Mouse (Mus musculus): ENCODE measurements around the gene Draxin.

Gene Draxin

DNA sequence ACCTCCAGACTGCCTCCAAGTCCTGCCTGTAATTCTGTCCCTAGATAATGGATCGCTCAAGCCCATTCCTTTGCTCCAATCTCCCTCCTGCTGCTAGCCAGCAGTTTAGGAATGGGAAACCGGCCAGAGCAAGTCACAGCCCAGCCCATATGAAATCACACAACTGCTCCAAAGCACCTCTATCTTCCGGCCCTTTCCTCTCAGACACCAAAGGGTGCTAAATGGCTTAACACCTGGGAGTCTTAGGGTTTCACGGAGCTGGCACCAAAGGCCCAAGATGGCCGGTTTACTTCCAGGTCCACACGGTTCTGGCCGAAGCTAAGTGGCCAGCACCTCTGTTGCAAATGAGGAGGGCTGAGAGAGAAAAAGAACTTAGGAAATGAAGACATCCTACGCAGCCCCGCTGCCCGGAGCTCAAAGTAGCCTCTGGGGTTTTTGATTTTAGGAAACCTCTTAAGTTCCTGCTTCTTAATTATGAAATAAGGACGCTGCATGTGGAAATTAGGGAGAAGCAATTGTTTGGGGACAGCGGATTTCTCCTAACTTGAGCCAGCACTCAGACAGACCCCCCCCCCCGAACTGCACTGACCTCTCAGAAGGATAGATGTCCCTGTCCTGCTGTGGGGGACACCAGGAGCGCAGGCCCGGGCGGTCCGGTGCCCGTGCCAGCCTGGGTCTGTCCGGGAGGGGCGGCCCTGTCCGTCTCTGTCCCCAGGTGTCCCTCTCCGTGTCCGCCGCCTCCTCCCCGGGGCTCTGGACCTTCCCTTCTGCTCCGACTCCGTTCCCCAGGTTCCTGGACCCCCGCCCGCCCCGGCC lies 43.2 kb downstream of the Draxin start:
- in situ Hi-C loops (cut with MboI, MseI): loop anchor here in 1 of 2 experiments (5.0 kb wide), 1 partner anchor 45 kb away; no protein-coding TSS in a partner anchor

DNA sequence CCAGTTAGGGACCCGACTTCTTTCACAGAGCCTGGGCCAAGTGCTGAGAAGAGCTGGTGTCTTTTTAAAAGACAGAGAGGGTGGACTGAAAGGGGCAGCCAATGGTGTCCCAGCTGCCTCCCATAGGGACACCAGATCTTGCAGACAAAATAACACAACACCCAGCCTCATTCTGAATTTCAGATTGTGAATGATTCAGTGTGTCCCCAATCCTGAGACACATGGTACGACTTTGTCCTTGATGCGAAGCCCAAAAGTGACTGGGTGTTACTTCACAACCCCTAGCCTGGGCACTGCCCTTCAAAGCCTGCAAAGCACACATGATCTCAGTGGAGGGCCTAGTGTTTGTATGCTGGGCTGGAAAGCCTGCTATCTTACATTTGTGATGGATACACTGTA lies 44.6 kb downstream of the Draxin start:
- in situ Hi-C loops (cut with MboI, MseI): loop anchor here in 1 of 2 experiments (5.0 kb wide), 1 partner anchor 44 kb away; no protein-coding TSS in a partner anchor

- in situ Hi-C loops (cut with MboI, MseI): loop anchor here in 1 of 2 experiments (5.0 kb wide), 1 partner anchor 43 kb away; no protein-coding TSS in a partner anchor
These were observed 45.2 kb downstream of the Draxin start for GRCm38 (mm10) chr4:148085131-148085906.

GRCm38 (mm10) chr4:148084261-148084714 lies 46.2 kb downstream of the Draxin start:
- in situ Hi-C loops (cut with MboI, MseI): no loop called here

DNA sequence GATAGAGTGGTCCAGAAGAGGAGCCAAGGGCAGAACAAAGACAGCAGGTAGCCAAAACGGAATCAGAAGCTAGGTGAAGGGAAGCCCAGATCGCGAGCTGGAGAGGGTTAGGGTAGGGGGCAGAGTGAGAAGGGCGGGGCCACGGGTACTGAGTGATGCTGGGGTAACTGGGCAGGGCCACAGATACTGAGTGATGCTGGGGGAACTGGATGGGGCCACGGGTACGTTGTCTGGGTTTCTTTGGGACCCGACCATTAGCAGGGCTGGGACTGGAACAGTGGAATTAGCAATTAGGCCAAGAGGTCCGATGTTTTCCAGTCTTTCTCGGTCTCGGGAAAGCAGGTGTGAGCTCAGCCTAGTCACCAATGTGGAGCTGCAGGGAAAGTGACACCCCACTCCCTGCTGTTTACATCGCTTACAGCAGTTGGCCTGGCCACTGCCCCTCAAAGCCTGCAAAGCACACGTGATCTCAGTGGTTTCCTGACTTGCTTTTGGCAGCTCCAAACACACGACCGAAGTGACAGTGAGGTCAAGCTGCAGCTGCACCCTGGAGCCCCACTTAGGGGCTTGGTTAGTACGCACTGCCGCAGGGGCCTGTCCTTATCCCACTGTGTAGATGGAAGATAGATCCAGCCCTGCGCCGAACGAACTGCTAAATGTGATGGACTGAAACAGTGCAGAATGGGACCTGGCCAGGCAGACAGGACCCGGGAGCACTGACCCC lies 47.2 kb downstream of the Draxin start:
- in situ Hi-C loops (cut with MboI, MseI): no loop called here

DNA sequence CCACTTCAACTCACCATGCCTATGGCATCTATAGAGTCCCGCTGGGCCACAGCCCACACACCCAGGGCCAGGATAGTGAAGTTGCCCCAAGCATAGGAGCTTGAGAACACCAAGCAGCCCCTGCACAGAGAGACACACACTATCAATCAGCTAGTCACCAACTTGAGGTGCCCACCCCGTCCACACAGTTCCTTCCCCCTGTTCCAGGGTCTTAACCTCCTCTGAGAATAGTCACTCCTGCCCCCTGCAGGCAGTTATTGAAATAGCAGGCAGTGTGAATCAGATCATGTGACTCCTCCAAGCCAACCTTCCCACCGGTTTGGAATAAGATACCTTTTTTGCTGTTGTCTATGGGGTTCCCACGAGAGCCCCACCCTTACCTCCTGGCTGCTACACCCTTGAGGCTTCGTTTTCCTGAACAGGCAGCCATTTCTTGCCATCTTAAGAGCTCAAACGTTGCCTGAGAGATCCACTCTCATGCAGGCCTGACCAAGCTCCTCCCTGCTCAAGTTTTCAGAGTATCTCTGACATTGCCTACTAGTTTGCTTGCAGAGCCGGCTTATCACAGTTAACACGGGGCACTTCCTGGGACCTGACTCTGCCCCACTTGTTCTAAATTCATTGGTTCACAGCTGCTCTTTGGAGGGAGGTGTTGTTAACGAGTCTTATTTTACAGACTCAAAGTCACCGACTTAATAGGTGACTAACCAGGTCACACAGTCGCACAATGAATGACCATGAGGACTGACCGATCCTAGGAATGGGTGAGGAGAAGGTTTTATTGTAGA lies 48.0 kb downstream of the Draxin start:
- in situ Hi-C loops (cut with MboI, MseI): no loop called here

- in situ Hi-C loops (cut with MboI, MseI): no loop called here
These were observed 49.3 kb downstream of the Draxin start for GRCm38 (mm10) chr4:148081201-148081600.

DNA sequence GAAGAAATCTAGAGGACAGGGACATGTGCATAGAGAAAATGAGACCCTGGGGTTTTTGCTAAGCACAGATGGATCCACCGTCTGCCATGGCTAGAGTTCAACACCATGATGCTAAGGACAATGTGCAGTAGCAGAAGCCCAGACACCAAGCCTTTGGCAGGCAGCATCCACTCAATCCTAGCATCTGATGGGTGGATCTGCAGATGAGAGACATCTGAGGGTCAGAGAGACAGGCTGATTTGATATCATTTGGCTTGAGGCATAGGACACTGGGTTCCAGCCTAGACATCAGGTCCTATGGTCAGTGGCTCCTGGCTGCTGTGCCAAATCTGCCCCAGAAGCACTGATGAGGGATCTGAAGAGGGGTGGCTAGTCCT lies 49.9 kb downstream of the Draxin start:
- in situ Hi-C loops (cut with MboI, MseI): no loop called here

DNA sequence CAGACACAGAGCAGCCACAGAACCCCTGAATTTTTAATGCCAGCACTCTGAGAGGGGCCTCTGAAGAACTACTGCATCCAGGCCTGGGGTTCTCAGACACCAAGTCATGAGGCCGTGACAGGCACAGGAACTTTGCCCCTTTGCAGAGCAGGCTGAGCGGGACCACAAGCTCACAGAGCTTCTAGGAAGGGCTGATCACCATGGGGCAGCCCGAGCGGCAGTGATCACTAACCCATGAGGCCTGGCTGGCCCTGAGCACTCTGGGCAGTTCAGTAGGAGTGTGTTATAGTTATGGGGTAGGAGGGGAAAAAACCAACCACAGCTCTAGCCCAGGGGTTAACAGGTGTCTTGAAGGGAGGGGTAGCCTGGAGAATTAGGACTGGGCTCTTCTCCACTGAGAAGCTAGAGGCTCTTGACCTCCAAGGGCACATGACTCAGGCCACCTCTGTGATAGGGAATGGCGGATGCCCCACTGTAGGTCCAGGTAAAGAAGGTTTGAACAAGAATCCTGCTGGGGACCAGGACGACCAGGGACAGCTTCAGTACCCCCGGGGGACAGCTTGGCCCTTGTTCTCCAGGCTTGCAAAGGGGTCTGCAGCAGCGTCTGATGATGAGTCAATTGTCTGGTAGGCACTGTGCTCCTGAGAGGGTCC lies 50.4 kb downstream of the Draxin start:
- in situ Hi-C loops (cut with MboI, MseI): no loop called here

- in situ Hi-C loops (cut with MboI, MseI): no loop called here
These were observed 51.3 kb downstream of the Draxin start for GRCm38 (mm10) chr4:148079212-148079611.

DNA sequence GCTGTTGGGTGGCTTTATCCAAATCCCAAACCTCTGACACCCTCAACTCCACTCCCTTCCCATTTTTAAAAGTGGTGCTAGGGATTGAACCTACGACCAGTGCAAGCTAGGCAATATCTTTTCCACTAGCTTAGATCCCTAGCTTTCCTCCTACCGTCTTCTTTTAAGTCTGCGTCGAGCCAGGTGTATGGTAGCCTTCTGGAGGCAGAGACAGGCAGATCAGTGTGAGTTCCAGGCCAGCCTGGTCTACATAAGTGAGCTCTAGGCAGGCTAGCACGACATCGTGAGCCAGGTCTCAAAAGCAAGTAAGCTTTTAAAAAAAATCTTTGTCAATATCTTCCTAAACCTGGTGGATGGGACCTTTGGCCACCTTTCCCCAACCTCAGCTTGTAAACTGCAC lies 54.6 kb downstream of the Draxin start:
- in situ Hi-C loops (cut with MboI, MseI): no loop called here

- in situ Hi-C loops (cut with MboI, MseI): no loop called here
These were observed 55.2 kb downstream of the Draxin start for GRCm38 (mm10) chr4:148075259-148075658.

DNA sequence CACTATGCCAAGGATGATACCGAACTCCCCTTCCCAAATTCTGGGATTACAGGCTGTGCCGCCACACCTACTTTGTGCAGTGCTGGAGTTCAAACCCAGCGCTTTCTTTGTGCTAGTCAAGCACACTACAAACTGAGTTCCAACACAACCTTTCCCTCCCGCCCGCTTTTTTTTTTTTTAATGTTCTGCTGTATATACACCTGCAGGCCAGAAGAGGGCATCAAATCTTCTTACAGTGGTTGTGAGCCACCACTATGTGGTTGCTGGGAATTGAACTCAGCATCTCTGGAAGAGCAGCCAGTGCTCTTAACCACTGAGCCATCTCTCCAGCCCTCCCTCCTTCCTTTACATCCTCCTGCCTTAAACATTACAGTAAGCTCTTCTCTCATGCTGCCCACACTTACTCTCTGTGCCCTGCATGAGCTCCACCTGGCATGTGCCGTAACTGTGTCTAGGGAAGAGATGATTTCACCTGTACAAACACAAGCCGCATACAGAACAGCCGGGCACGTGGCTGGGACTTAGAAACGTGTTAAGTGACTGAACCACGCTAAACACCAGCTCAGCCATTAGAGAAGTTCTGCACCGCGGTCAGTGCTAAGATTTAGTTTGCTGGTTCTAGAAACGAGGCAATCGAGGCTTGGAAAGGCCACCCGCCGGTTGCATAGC lies 55.8 kb downstream of the Draxin start:
- in situ Hi-C loops (cut with MboI, MseI): no loop called here

- in situ Hi-C loops (cut with MboI, MseI): no loop called here
These were observed 59.0 kb downstream of the Draxin start for GRCm38 (mm10) chr4:148071508-148071907.

GRCm38 (mm10) chr4:148069602-148070218 lies 60.8 kb downstream of the Draxin start:
- in situ Hi-C loops (cut with MboI, MseI): loop anchor here in 1 of 2 experiments (5.0 kb wide), 1 partner anchor 112 kb away; no protein-coding TSS in a partner anchor

GRCm38 (mm10) chr4:148067346-148067745 lies 63.2 kb downstream of the Draxin start:
- in situ Hi-C loops (cut with MboI, MseI): loop anchor here in 1 of 2 experiments (5.0 kb wide), 1 partner anchor 110 kb away; no protein-coding TSS in a partner anchor

DNA sequence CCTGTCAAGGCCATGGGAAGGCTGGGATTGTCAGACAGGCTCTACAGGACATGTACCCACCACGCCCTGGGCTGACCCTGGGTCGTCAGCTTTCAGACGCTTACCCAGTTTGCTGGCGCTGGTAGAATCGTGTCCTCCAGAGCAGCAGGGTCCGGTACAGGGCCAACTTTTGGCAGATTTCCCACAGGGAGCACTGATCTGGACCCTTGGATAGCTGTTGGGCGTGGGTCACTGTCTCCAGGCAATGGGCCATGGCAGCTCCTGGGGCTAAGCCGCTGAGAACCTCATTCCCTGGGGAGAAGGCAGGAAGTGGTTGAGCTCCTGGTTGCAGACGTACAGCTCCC lies 64.1 kb downstream of the Draxin start:
- in situ Hi-C loops (cut with MboI, MseI): loop anchor here in 1 of 2 experiments (5.0 kb wide), 1 partner anchor 109 kb away; no protein-coding TSS in a partner anchor

DNA sequence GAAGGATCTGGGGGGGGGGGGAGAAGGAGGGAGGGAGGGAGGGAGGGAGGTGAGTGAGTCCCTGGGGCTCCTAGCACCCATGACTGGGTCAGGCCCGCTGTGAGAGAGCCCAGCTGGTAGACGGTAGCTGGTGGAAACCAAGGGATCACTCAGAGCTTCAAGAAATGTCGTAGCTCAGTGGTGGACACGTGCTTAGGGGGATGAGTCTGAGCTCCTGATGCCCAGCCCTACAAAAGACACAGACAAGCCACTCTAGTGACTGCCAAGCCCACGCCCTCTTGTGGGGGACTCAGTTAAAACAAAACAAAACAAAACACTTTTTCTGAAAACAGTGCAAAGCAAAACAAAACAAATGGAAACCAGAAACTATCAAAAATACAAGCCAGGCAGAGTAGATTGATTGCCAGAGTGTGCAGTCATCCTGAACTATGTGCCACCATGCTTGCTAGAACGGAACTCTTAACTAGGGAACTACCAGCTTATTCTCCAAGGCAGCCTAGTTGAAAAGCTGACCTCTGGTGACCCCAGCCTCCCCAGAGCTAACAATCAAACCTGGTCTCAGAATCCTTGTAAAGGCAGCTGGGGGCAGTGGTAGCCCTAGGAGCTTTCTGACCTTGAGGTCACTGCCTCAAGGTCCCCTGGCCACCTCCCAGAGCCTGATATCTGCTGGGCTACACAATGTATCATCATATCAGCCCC lies 64.6 kb downstream of the Draxin start:
- in situ Hi-C loops (cut with MboI, MseI): loop anchor here in 1 of 2 experiments (5.0 kb wide), 1 partner anchor 109 kb away; no protein-coding TSS in a partner anchor

DNA sequence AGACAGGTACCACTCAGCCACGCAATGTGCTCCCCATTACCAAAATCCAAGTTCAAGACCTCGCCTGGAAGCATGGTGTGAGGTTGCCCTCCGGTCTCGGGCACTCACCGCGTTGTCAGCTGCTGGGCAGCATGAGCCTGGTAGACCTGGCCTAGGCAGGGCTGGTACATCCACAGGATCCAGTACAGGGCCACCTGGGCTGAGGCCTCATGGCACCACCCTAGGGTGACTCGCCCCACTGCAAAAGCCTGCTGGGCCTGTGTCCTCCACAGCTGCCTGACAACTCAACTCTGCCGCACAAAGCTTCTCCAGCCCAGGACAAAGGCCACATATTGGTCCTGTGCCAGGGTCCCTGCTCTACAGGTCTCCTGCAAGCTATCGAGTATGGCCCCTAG lies 69.4 kb downstream of the Draxin start:
- in situ Hi-C loops (cut with MboI, MseI): no loop called here
